Mouse (Mus musculus) erythroblast, embryonic 14.5 days (primary cell): ENCODE measurements around the gene A930033H14Rik. TPM values are rescaled to one million over a fixed set of nuclear protein-coding genes. Genes with fewer than 3 reads are reported as not detected.

ENCODE experiments used
- H3K27me3 ChIP-seq: 2 replicates; pipeline ENCODE4 v1.6.1; 2012; ENCODE audit warnings: inconsistent platforms; ENCODE audit not compliant: control insufficient read depth
- H3K36me3 ChIP-seq: 2 replicates; pipeline ENCODE4 v1.6.1; 2012; ENCODE audit warnings: mild to moderate bottlenecking, inconsistent platforms; ENCODE audit not compliant: control insufficient read depth
- H3K4me1 ChIP-seq: 2 replicates; pipeline ENCODE4 v1.6.1; 2012; ENCODE audit warnings: inconsistent platforms; ENCODE audit not compliant: control insufficient read depth
- H3K4me3 ChIP-seq: replicated peaks from 2 replicates; pipeline ENCODE3; 2012; ENCODE audit warnings: moderate library complexity, mild to moderate bottlenecking, inconsistent platforms
- H3K9me3 ChIP-seq: 2 replicates; pipeline ENCODE4 v1.6.1; 2012; ENCODE audit warnings: low read length, inconsistent platforms, mixed read lengths; ENCODE audit not compliant: control insufficient read depth
- GATA1 ChIP-seq: IDR thresholded peaks from 2 replicates; pipeline ENCODE4 v1.6.1; 2012; ENCODE audit warnings: low read length, inconsistent platforms, mixed read lengths
- TAL1 ChIP-seq: IDR thresholded peaks from 3 replicates; pipeline ENCODE4 v1.6.1; 2012; ENCODE audit warnings: low read length, inconsistent platforms, mixed read lengths
- polyA plus RNA-seq: library from polyadenylated mRNA; stranded (reverse); fragments of >175 nt; gene quantifications from 2 replicates; pipeline ENCODE4 v1.2.3, GENCODE M21; 2012

A930033H14Rik gene
- polyA plus RNA-seq, 1 experiment: not detected

- Histone ChIP-seq H3K4me1 (peaks cover 5% of the 10 kb centered on the region), H3K4me3 (no peak overlapping the region), H3K36me3 (no peaks in the 10 kb centered on the region; the same call in 1 of the 2 replicates), H3K27me3 (peaks cover 1% of the 10 kb centered on the region), H3K9me3 (no peaks in the 10 kb centered on the region)
- TF ChIP-seq GATA1: no peak
- no peak for TF ChIP-seq TAL1
Observed at GRCm38 (mm10) chr10:69219289-69219626, 6.4 kb upstream of the A930033H14Rik start.

- Histone ChIP-seq H3K36me3 (no peaks in the 10 kb centered on the region; the same call in 1 of the 2 replicates), H3K4me1 (peaks cover 6% of the 10 kb centered on the region), H3K4me3 (no peak overlapping the region), H3K9me3 (no peaks in the 10 kb centered on the region), H3K27me3 (peaks cover 7% of the 10 kb centered on the region)
- TF ChIP-seq TAL1 (no peak), GATA1 (no peak)
Observed at GRCm38 (mm10) chr10:69218458-69219288, 5.8 kb upstream of the A930033H14Rik start.

GRCm38 (mm10) chr10:69217127-69217690 is 4.3 kb upstream of the A930033H14Rik start:
- Histone ChIP-seq H3K36me3 (no peaks in the 10 kb centered on the region; the same call in 1 of the 2 replicates), H3K27me3 (peaks cover 22% of the 10 kb centered on the region), H3K9me3 (no peaks in the 10 kb centered on the region), H3K4me1 (peaks cover 8% of the 10 kb centered on the region), H3K4me3 (no peak overlapping the region)
- no peak for TF ChIP-seq GATA1

- Histone ChIP-seq H3K4me3 (peak overlapping the region; percentile 60), H3K27me3 (peaks cover 37% of the 10 kb centered on the region), H3K4me1 (peaks cover 3% of the 10 kb centered on the region), H3K9me3 (no peaks in the 10 kb centered on the region), H3K36me3 (no peaks in the 10 kb centered on the region; the same call in 1 of the 2 replicates)
- TF ChIP-seq TAL1 (no peak), GATA1 (no peak)
Observed at GRCm38 (mm10) chr10:69213986-69214385, 1.1 kb upstream of the A930033H14Rik start.

- H3K27me3 ChIP-seq: peaks cover 37% of the 10 kb centered on the region
- peak overlapping the region; percentile 60 for H3K4me3 ChIP-seq
- H3K36me3 ChIP-seq: no peaks in the 10 kb centered on the region; the same call in 1 of the 2 replicates
- TF ChIP-seq TAL1 (no peak), GATA1 (no peak)
- H3K4me1 ChIP-seq: peaks cover 3% of the 10 kb centered on the region
- no peaks in the 10 kb centered on the region for H3K9me3 ChIP-seq
Observed at GRCm38 (mm10) chr10:69213451-69213877, 566 bp upstream of the A930033H14Rik start.

- Histone ChIP-seq H3K27me3 (peaks cover 37% of the 10 kb centered on the region), H3K4me3 (peak overlapping the region; percentile 30), H3K36me3 (no peaks in the 10 kb centered on the region; the same call in 1 of the 2 replicates), H3K4me1 (peaks cover 3% of the 10 kb centered on the region), H3K9me3 (peaks cover 2% of the 10 kb centered on the region)
- TF ChIP-seq TAL1 (no peak), GATA1 (no peak)
Observed at GRCm38 (mm10) chr10:69211976-69212375, 922 bp downstream of the A930033H14Rik start.

- peaks cover 37% of the 10 kb centered on the region for H3K27me3 ChIP-seq
- H3K4me3 ChIP-seq: no peak overlapping the region
- peaks cover 3% of the 10 kb centered on the region for H3K4me1 ChIP-seq
- H3K36me3 ChIP-seq: no peaks in the 10 kb centered on the region; the same call in 1 of the 2 replicates
- TF ChIP-seq TAL1 (no peak), GATA1 (no peak)
- peaks cover 2% of the 10 kb centered on the region for H3K9me3 ChIP-seq
Observed at GRCm38 (mm10) chr10:69211560-69211959, 1.3 kb downstream of the A930033H14Rik start.

- Histone ChIP-seq H3K36me3 (no peaks in the 10 kb centered on the region), H3K9me3 (peaks cover 2% of the 10 kb centered on the region), H3K4me3 (no peak overlapping the region), H3K4me1 (peaks cover 3% of the 10 kb centered on the region), H3K27me3 (peaks cover 37% of the 10 kb centered on the region)
- TF ChIP-seq GATA1: no peak
- no peak for TF ChIP-seq TAL1
Observed at GRCm38 (mm10) chr10:69210659-69211058, 2.2 kb downstream of the A930033H14Rik start.

- Histone ChIP-seq H3K36me3 (no peaks in the 10 kb centered on the region), H3K4me3 (no peak overlapping the region), H3K4me1 (peaks cover 3% of the 10 kb centered on the region), H3K27me3 (peaks cover 37% of the 10 kb centered on the region), H3K9me3 (peaks cover 2% of the 10 kb centered on the region)
- TF ChIP-seq GATA1 (no peak), TAL1 (no peak)
Observed at GRCm38 (mm10) chr10:69210006-69210405, 2.9 kb downstream of the A930033H14Rik start.
